Mouse (Mus musculus) cerebellum, adult 2 months (tissue): Measurements from ENCODE around the gene Prkag2.

Experiments used
- CTCF ChIP-seq: fragments of 200-500 bp; IDR thresholded peaks from 2 replicates; pipeline ENCODE4 v1.5.1; 2011; ENCODE audit warnings: low read depth, mild to moderate bottlenecking, control low read depth, low read length, moderate library complexity, borderline replicate concordance; ENCODE audit not compliant: insufficient read depth
- POLR2A ChIP-seq: fragments of 200-500 bp; IDR thresholded peaks from 2 replicates; pipeline ENCODE4 v1.6.1; 2011; ENCODE audit warnings: low read length, control low read depth, borderline replicate concordance; ENCODE audit not compliant: insufficient read depth

DNA sequence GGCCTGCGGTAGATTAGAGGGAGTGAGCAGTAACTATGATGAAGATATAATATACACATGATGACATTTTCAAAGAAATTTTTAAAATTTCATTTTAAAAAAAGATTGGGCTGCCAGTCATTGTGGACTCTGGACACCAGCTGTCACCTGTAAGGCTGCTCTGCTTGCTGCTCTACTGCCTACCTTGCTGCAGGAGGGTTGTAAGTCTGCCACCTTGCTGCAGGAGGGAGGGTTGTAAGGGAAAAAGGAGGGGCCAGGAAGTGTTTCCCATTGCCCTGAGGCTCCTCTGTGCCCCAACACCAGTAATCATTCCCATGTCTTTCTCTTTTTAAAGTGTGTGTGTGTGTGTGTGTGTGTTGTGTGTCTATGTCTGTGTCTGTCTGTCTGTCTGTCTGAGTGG is 22.1 kb upstream of the Prkag2 start:
- TF ChIP-seq POLR2A (no peak), CTCF (no peak)
